Mouse (Mus musculus): ENCODE data around the gene Galk1.
A peak's percentile ranks its signal among the peaks of the same experiment; 100 is the strongest.

DNA sequence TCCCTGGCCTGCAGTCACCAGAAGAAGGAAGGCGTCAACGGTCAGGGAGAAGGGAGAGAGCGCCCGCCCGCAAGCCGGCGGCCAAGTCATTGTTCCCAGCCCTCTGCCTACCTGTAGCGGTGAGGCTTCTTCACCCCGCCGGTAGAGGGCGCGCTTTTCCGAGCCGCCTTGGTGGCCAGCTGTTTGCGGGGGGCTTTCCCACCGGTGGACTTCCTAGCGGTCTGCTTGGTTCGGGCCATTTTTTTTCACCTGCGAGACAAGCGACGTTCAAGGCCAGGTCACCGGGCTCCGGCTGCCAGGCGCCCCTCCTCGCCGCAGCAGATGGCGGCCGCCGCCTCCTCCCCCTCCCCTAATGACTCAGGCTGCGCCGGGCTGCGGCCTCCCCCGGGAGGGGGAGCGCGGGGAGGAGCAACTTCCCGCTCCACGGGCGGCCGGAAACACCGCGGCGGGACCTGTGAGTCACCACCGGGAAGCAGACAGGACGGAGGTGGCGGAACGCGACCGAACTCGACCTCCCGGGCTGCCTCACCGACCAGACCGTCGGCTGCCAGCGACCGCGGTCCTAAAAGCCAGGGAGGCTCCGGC is 11.3 kb upstream of the Galk1 start:
- TF ChIP-seq POLR2A (IDR thresholded peaks at IDR 0.05; ENCODE audit: control insufficient read depth, extremely low read depth, insufficient read depth, low read length, poor library complexity) (no peak), CTCF (IDR thresholded peaks at IDR 0.05; ENCODE audit: borderline replicate concordance, control insufficient read depth, extremely low read depth, insufficient read depth, low read length, poor library complexity) (peak; percentile 97)

All from thymus, adult 2 months (tissue).